Mouse (Mus musculus) lung, adult 2 months (tissue): ENCODE measurements around the gene Acbd6.

ENCODE experiments used
- CTCF ChIP-seq: fragments of 200-500 bp; IDR thresholded peaks from 2 replicates; pipeline ENCODE4 v1.5.1; 2011; ENCODE audit warnings: mild to moderate bottlenecking, low read length, control low read depth; ENCODE audit not compliant: insufficient read depth
- POLR2A ChIP-seq: fragments of 200-500 bp; IDR thresholded peaks from 2 replicates; pipeline ENCODE4 v1.6.1; 2011; ENCODE audit warnings: low read depth, mild to moderate bottlenecking, control low read depth, low read length, borderline replicate concordance; ENCODE audit errors: extremely low read depth

GRCm38 (mm10) chr1:155623192-155623591, 65.3 kb downstream of the Acbd6 start:
- TF ChIP-seq POLR2A (no peak), CTCF (no peak)
